Mouse (Mus musculus): ENCODE measurements around the gene Trabd.

Gene Trabd

DNA sequence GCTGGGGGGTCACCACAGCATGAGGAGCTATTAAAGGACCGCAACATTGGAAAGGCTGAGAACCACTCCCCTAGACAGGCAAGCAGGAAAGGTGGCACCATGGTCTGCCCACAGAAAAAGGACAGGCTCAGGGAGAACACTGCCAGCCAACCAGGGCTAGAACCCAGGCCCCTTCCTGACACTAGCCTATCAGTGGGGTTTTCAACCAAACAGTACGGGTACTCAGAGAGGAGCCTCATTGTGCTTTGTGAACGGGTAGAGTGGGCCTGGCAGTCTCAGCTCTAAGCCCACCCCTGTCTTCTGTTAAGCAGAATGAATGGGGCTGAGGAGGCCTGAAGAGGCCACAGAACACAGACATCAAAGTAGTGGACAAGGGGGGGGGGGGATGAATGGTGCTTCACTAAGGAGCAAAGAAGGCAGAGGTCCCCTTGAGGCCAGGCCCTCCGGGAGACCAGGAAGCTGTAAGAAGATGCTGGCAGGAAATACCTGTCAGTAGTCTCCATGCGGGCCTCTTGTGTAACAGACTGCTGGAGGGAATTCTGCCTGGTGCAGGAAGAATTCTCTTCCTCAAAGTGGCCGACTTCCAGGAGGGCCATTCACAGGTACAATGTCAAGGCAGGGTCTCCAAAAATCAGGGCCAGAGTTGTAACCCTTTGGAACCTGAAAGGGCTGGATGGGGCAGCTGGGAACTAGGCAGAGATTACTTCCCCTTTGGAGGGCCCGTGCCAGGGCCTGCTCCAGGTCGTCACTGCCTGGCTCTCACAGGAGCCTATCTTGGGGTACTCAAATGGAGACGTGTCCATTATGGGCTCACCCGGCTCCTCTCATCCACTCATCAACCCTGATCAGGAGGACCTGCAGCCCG is at the start of gene Trabd:
Trabd (plus strand) TSS at position 512 of the 865 bp plus-strand sequence.
- DNase-seq (ENCODE audit: low read depth) = no peak

DNA sequence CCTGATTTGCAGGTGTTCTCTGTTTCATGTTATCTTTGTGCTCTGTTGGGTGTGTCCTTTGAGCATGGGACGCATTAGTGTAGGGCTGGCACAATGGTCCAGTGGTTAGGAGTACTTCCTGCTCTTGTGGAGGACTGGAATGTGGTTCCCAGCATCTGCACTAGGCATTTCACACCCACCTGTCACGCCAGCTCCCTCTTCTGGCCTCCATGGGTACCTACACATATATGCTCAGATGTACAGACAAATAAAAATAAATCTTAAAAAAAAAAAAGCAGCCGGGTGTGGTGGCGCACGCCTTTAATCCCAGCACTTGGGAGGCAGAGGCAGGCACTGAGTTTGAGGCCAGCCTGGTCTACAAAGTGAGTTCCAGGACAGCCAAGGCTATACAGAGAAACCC is 30.5 kb upstream of the Trabd start:
- DNase-seq (ENCODE audit: low read depth) = no peak

DNA sequence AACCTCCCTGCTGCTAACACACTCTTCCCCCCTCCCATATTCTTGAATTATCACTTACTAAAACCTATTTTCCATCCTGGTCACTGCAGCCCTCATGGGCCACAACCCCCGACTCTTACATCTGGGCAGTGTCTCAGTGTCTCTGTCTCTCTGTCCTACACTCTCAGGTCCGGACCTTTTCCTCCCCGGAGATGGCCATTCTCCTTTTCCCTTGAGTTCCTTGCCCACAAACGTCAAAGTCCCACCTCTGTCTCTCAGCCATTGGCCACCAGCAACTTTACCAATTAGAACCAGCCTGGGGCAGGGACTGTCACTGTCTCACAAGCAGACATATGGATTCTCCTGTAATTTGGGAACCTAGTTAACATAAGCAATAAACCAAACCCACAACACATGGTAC is 28.6 kb upstream of the Trabd start:
- no peak for DNase-seq (ENCODE audit: low read depth)

DNA sequence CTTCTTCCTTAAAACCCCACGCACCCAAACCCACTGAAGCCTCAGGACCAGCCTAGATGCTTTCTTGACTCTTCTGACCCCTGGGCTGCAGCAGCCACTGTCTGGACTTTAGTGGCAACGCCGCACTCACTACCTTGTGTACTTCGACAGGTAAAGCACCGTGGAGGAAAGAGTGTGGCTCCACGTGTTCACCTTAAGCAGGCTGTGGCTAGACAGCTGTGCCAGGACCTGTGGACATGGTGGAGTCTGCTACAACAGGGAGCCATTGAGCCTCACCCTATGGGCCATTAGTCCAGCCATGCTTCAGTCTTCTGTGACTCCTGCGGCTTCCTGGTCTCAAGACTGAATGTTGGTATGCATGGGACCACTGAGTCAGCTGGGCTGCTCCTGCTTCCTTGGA is 20.3 kb upstream of the Trabd start:
- no peak for DNase-seq (ENCODE audit: low read depth)

DNA sequence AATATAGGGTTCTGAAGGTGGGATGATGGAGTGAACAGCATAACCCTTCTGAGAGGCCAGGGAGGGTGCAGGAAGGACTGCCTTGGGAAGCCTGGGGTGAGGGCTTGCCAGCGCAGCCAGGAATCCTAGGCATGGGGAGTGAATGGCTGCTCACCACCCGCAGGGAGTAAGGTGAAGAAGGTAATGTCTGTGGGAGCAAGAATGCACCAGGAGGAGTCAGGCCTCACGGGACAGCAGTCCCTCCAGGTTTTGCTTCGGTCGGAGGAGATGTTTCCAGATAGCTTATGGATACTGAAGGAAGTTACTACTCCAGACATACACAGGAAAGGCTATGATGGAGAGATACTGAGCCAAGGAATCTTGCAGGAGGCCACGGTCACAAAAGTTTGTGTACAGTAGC is 16.2 kb upstream of the Trabd start:
- no peak for DNase-seq (ENCODE audit: low read depth)

DNA sequence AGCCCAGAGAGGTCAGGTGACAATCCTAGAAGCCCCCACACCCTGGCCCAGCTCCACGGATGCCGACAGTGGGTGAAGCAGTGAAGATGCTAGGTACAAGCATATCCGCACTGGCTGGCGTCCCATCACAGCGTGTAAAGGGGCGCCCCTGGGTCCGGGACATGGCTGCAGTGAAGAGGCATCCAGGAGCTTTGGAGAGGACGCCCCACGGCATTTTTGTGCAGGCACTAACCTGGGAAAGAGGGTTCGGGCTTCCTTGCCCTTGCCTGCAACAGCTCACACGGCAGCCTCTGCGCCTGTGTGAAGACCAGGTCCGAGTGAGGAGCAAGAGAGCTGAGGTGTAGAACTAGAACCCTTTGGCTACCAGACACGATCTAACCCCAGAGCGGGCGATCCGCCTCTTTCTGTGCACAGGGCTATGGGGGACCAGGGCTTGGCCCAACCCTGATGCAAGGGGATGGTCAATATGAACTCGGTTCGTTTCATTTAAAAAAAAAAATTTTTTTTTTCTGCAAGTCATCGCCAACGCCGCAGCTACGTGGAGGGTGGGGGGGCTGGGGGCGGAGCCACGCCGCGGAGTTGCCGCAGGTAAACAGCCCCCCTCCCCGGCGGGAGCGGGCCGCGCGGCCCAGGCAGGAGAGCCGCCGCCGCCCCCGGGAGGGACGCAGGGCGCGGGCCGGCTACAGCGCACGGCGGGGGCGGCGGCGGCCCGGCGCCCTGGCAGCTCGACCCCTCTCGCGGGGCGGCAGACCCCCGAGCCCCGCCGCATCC is 15.6 kb upstream of the Trabd start, which contains the start of gene Panx2:
Panx2 (plus strand) TSS at position 574 of the 771 bp plus-strand sequence.
- DNase-seq (ENCODE audit: low read depth) = no peak

DNA sequence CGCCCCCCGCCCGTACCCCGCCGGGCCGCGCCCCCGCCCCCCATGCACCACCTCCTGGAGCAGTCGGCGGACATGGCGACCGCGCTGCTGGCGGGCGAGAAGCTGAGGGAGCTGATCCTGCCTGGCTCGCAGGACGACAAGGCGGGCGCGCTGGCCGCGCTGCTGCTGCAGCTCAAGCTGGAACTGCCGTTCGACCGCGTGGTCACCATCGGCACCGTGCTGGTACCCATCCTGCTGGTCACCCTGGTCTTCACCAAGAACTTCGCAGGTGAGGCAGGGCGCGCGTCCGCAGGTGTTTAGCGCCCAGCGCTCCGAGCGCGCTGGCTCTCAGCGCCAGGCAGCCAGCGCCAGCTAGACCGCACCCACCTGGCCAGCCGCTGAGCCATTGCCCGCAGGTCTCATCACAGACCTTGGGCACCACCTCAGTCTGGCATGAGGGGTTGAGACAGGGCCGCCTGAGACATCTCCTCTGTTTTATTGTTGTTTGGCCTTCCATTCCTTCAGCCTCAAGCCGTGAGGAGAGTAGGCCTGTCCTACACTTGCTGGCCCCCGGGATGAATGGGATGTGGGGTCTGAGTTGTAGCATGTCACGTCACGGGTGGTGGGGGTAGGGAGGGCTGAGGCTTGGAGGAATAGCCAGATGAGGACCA is 14.8 kb upstream of the Trabd start:
- no peak for DNase-seq (ENCODE audit: low read depth)

DNA sequence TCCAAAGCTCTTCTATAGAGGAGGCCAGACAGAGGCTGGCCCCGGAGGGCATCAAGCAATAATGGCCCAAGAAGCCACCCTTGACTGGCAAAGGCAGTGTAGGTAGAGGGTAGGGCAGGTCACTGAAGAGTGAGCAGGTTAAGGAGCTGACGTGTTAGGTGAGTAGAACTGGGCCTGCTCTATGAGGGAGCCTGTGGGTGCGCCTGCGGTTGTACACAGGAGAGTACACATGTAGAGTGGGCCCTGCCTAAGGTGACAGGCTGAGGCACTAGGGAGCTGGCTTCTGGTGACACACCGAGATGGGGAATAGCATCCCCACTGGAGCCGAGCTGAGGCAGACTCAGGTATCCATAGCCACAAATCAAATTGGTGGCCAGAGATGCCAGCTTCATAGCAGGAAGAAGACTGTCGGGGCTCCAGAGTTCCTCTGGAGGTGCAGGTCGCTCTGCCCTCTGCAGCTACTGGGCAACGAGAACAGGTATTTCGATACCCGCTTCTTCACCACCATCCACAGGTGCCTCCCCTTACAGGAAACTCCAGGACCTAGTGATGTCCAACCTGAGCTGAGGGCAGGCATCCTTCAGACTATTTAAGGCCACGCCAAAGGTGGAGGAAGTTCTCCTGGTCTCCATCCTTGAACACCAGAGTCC is 14.0 kb upstream of the Trabd start:
- DNase-seq (ENCODE audit: low read depth) = no peak

DNA sequence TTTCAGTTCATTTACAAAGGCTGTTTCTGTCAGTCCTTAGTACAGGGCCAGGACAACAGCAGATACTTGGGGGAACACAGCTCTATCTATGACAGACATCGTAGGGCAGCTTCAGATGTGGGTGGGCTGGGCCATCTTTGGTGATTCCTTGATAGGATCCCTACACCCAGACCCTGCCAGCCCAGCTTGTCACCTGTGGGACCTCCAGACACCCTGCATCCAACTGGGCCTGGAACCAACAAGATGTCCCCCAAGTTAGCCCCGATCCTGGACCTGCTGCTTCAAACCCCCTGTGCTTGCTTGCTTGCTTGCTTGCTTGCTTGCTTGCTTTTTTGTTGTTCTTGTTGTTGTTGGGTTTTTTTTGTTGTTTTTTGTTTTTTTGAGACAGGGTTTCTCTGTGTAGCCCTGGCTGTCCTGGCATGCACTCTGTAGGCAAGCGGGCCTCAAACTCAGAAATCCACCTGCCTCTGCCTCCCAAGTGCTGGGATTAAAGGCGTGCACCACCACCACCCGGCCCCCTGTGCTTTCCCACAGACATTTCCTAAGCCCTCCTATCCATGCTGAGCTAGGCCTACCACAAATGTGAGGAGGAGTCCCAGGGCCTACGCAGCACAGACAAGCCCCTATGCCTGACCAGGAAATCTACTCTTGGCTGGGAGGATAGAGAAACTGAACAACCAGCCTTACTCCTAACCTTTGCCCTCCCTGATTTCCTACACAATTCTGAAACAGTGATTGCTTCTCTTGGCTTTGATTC is 13.0 kb upstream of the Trabd start:
- DNase-seq (ENCODE audit: low read depth) = no peak

DNA sequence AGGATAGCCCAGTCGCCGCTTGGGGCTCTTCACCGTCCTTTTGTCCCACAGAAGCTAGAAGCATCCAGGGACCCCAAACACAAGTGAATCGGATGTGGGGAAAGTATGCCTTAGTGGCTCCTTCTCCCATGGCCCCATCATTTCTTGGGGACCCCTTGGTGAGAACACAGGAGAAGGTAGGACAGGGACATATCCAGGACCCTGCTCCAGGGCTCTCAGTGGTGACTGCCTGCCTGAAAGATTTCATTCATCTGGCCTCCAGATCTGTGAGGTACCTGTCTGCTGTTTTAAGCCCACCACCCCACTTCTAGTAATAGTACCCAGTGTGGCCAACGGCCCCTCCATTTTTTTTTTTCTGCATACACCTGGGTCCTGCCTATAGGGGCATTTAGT is 12.4 kb upstream of the Trabd start:
- DNase-seq (ENCODE audit: low read depth) = no peak

DNA sequence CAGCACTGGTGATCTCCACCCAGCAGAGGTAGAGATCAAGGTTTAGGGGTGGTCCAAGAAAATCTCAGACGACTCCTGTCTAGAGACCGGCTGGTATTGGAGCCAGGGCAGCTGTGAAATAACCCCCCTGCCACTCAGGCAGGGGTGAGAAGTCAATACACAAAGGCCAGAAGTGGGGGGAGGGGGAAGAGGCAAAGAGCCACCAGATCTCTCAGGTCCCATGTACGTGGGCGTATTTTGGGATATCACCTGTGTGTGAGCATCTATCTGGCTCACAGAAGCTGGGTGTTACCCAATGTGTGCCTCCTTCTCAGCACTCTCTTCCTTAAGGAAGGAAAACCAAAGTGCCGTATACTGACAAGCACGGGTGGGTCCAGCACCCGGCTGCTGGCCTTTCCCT is 11.9 kb upstream of the Trabd start:
- DNase-seq (ENCODE audit: low read depth) = no peak

DNA sequence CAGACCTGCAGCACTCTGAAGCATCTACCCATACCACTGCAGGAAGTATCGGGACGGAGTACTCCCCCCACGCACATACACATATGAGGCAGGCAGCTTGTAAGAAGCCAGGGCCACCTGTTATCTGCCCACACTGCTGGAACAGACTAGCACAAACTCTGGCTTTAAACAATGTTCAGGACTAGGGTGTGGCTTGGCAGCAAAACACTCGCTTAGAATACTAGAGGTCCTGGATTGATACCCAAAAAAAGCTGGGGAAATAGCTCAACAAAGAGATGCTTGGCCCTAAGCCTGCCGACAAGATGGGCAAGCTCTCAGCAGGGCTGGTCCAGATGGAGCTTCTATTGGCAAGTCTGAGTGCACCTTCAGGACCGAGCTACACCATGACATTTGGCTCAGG is 11.4 kb upstream of the Trabd start:
- no peak for DNase-seq (ENCODE audit: low read depth)

DNA sequence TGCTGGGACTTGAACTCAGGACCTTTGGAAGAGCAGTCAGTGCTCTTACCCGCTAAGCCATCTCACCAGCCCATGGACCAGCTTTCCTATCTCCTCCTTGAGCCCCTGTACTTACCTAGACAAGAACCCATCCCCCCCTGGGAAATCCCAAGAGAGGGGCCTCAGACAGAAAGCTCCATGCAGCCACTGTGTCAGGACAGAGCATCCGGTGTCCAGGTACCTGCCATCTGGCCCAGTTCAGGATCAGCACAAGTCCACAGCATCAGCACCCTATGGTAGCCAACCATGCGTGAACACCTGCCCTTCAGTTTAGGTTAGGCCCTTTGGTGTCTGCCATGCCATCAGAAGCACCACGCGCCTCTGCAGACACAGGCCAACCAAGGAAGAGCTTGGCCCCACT is 10.0 kb upstream of the Trabd start:
- DNase-seq (ENCODE audit: low read depth) = no peak

DNA sequence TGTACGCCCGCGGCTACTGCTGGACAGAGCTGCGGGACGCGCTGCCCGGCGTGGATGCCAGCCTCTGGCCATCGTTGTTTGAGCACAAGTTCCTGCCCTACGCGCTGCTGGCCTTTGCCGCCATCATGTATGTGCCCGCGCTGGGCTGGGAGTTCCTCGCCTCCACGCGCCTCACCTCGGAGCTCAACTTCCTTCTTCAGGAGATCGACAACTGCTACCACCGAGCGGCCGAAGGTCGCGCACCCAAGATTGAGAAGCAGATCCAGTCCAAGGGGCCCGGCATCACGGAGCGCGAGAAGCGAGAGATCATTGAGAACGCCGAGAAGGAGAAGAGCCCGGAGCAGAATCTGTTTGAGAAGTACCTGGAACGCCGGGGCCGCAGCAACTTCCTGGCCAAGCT is 7.3 kb upstream of the Trabd start:
- no peak for DNase-seq (ENCODE audit: low read depth)

DNA sequence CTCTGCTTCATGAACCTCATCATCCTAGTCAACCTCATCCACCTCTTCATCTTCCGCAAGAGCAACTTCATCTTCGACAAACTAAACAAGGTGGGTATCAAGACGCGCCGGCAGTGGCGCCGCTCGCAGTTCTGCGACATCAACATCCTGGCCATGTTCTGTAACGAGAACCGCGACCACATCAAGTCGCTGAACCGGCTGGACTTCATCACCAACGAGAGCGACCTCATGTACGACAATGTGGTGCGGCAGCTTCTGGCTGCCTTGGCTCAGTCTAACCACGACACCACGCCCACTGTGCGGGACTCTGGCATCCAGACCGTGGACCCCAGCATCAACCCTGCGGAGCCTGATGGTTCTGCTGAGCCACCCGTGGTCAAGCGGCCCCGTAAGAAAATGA is 6.7 kb upstream of the Trabd start:
- DNase-seq (ENCODE audit: low read depth) = no peak

DNA sequence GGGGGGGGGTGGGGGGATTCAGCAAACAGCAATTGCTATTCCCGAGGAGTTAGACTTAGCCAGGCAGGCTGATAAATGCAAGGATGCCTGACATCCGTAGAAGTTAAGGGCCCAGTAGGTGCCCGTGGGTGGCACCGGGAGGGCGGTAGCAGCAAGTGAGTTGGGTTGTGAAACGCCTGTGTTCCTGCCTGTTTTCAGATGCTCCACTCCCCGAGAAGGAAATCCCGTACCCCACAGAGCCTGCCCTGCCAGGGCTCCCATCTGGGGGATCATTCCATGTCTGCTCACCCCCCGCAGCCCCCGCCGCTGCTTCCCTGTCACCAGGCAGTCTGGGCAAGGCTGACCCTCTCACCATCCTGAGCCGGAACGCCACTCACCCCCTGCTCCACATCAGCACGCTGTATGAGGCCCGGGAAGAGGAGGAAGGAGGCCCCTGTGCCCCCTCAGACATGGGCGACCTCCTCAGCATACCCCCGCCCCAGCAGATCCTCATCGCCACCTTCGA is 5.5 kb upstream of the Trabd start:
- no peak for DNase-seq (ENCODE audit: low read depth)

DNA sequence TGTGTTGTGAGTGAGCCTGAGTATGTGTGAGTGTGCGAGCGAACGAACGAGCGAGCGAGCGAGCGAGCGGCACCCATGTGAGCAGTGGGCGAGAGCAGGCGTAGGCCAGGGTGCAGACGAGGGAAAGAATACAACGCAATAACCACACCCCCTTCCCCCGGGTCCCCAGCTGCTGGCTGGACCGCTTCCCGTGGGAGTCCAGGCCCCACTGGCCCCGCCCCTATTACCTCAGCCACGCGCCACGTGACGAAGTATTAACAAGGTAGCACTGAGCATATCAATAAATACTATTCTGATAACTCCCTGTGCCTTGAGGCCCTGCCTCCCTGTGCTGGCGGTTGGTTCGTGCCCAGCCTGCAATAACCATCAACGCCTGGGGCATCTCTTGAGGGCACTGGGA is 4.3 kb upstream of the Trabd start:
- DNase-seq (ENCODE audit: low read depth) = no peak

DNA sequence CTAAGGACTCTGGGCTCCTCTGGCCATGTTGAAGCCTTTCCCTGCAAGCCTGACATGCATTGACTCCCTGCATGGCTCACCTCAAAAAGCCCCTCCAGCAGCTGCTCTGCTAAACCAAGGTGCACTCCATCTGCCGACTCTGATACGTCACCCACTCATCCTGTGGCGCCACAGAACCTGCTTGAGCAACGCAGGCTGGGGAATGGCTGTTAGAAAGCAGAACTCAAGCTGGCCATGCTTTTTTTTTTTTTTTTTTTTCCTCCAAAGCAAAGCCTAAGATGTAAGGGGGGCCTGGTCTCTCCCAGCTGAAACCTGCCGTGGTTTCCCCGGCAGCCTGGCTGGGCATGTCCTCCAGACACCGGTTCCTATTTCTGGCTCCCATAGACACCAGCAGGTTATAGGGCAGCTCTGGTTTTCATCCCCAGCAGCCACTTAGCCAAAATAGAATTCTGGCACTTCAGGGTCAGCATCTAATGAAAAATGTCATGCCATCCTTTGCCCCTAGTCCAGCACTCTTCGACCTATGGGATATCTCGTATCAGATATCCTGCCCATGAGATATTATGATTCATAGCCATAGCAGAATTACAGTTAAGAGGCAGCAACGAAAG is 826 bp upstream of the Trabd start:
- no peak for DNase-seq (ENCODE audit: low read depth)

DNA sequence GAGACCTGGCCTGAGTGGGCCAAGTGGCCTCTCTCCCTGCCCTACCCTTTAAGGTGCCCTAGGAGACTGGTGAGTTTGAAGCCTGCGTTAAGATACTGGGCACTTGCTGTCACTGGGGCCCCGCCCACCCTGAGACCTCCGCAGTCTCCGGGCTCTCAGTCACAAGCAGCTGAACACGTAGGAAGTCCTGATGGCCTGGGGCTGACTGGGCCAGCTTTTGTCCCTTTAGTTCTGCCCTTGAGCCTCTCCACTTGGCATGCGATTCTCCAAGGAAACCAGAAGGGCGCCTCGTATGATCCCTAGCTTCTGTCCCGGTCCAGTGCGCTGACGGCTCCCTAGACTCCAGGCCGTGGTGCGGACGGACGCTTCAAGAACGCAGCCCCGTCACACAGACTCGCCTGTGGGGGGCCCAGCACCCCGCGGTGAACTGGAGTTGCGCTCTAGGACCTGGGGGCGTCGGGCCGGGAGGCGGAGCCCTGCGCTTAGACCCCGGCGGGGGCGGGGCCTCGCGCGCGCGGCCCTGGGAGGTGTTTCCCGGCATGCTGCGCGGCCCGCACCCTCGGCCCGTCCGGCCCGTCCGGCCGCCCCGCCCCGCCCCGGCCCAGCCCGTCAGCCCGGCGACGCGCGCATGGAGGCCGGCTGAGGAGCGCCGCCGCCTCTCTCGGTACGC is 689 bp downstream of the Trabd start:
- peak; percentile 80 for DNase-seq (ENCODE audit: low read depth)

DNA sequence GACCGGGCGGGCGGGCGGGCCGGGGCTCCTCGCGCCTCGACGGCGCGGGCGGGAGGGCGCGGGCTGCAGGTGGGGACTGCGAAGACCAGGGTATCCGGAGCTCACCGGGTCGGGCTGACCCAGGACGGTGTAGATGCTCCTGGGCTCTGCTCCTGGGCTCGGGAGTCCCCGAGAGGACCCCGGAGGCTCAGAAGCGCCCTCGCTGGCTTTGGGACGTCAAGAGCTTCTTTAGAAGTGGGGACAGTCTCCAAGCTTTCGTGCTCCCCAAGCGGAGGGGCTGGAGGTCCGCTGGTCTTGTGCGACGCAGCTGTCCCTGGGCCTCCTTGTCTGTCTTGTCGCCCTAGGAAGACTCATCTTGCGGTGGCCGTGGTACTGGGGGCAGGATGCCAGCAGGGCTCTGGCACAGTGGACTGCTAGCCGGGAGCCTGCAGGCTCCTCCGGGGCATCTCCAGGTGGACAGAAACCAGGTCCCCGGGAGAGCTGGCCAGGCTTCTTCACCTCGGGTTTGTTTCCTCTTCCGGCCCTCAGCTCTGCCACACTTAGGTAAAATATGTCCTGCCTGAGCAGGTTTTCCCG is 1.3 kb downstream of the Trabd start:
- peak; percentile 52 for DNase-seq (ENCODE audit: low read depth)
